Mouse (Mus musculus) MEL (cell line): ENCODE results near the gene Scg5. TPM values are rescaled to one million over a fixed set of nuclear protein-coding genes. Genes with fewer than 3 reads are reported as not detected.

Source experiments
- DNase-seq: peaks from one replicate; pipeline ENCODE4 v3.0.0; 2011; ENCODE audit warnings: low read depth, low spot score
- H3K27ac ChIP-seq: 2 replicates; pipeline ENCODE4 v1.5.1; 2012; ENCODE audit warnings: low read depth, mild to moderate bottlenecking, control low read depth, low read length, moderate library complexity; ENCODE audit not compliant: control insufficient read depth
- H3K27me3 ChIP-seq, 2 experiments: fragments of 150-350 bp in 1 of 2; sonication (generic) in 1 of 2; 2 replicates each; pipeline ENCODE4 v1.6.1; 2012; ENCODE audit warnings: low read length in 2 of 2, mild to moderate bottlenecking in 2 of 2, improper control_type of control experiment in 1 of 2, moderate library complexity in 1 of 2; ENCODE audit not compliant: insufficient read depth in 2 of 2, control insufficient read depth in 1 of 2
- H3K36me3 ChIP-seq, 2 experiments: 2 replicates each; pipeline ENCODE4 v1.6.1; 2012 to 2014; ENCODE audit warnings: low read length in 2 of 2, improper control_type of control experiment in 1 of 2, inconsistent platforms in 1 of 2, mild to moderate bottlenecking in 1 of 2; ENCODE audit not compliant: insufficient read depth in 2 of 2, control insufficient read depth in 1 of 2
- H3K4me1 ChIP-seq, 2 experiments: fragments of 150-350 bp in 1 of 2; sonication (generic) in 1 of 2; 2 replicates each; pipeline ENCODE4 v1.6.1; 2012; ENCODE audit warnings: low read length in 2 of 2, improper control_type of control experiment in 1 of 2, mild to moderate bottlenecking in 1 of 2; ENCODE audit not compliant: insufficient read depth in 2 of 2, control insufficient read depth in 1 of 2
- H3K4me3 ChIP-seq, 2 experiments: fragments of 150-350 bp in 1 of 2; sonication (generic) in 1 of 2; 2 replicates each; pipeline ENCODE4 v1.5.1; 2012; ENCODE audit warnings: low read depth in 2 of 2, low read length in 2 of 2, mild to moderate bottlenecking in 2 of 2, moderate library complexity in 2 of 2, control low read depth in 1 of 2, improper control_type of control experiment in 1 of 2; ENCODE audit not compliant: control insufficient read depth in 1 of 2, insufficient read depth in 1 of 2
- H3K79me2 ChIP-seq: 2 replicates; pipeline ENCODE4 v1.6.1; 2012; ENCODE audit warnings: mild to moderate bottlenecking, low read length, moderate library complexity; ENCODE audit not compliant: control insufficient read depth, poor library complexity, insufficient read depth
- H3K9ac ChIP-seq: 2 replicates; pipeline ENCODE4 v1.6.1; 2012; ENCODE audit warnings: low read depth, mild to moderate bottlenecking, control low read depth, low read length, moderate library complexity; ENCODE audit not compliant: control insufficient read depth, poor library complexity, severe bottlenecking
- H3K9me3 ChIP-seq: fragments of 150-350 bp; sonication (generic); replicated peaks from 2 replicates; pipeline ENCODE4 v1.6.1; 2012; ENCODE audit warnings: mild to moderate bottlenecking, low read length, improper control_type of control experiment, moderate library complexity; ENCODE audit not compliant: insufficient read depth
- CHD2 ChIP-seq: IDR thresholded peaks from 2 replicates; pipeline ENCODE4 v1.6.1; 2011; ENCODE audit warnings: low read length, improper control_type of control experiment
- CTCF ChIP-seq, 3 experiments: IDR thresholded peaks in 2 of 3; conservative IDR thresholded peaks in 1 of 3; 2 replicates each; pipeline ENCODE4 v1.5.1; 2011 to 2012; ENCODE audit warnings: low read length in 3 of 3, low read depth in 2 of 3, mild to moderate bottlenecking in 2 of 3, improper control_type of control experiment in 1 of 3, inconsistent platforms in 1 of 3, mixed read lengths in 1 of 3, moderate library complexity in 1 of 3; ENCODE audit not compliant: control insufficient read depth in 1 of 3, insufficient read depth in 1 of 3, poor library complexity in 1 of 3, severe bottlenecking in 1 of 3
- EP300 ChIP-seq, 2 experiments: IDR thresholded peaks; 2 replicates each; pipeline ENCODE4 v1.6.1; 2011; ENCODE audit warnings: improper control_type of control experiment in 2 of 2, low read length in 2 of 2, low read depth in 1 of 2, mild to moderate bottlenecking in 1 of 2
- ETS1 ChIP-seq: IDR thresholded peaks from 2 replicates; pipeline ENCODE4 v1.6.1; 2012; ENCODE audit warnings: low read depth, mild to moderate bottlenecking, inconsistent platforms, low read length, improper control_type of control experiment, moderate library complexity
- GABPA ChIP-seq: IDR thresholded peaks from 2 replicates; pipeline ENCODE4 v1.6.1; 2012; ENCODE audit warnings: low read depth, mild to moderate bottlenecking, inconsistent platforms, low read length, improper control_type of control experiment, moderate library complexity
- GATA1 ChIP-seq: IDR thresholded peaks from 2 replicates; pipeline ENCODE4 v1.6.1; 2011; ENCODE audit warnings: low read depth, low read length, improper control_type of control experiment
- HCFC1 ChIP-seq: IDR thresholded peaks from 2 replicates; pipeline ENCODE4 v1.6.1; 2012; ENCODE audit warnings: low read depth, mild to moderate bottlenecking, inconsistent platforms, low read length, improper control_type of control experiment, moderate library complexity
- KAT2A ChIP-seq: conservative IDR thresholded peaks from 2 replicates; pipeline ENCODE4 v1.6.1; 2012; ENCODE audit warnings: low read depth, low read length, improper control_type of control experiment, inconsistent platforms
- MAX ChIP-seq: IDR thresholded peaks from 2 replicates; pipeline ENCODE4 v1.6.1; 2011; ENCODE audit warnings: low read length, improper control_type of control experiment
- NELFE ChIP-seq: IDR thresholded peaks from 2 replicates; pipeline ENCODE4 v1.6.1; 2011; ENCODE audit warnings: low read depth, low read length, improper control_type of control experiment
- NRF1 ChIP-seq: IDR thresholded peaks from 2 replicates; pipeline ENCODE4 v1.6.1; 2014; ENCODE audit warnings: low read depth, mild to moderate bottlenecking, inconsistent platforms, low read length, improper control_type of control experiment, moderate library complexity; ENCODE audit not compliant: poor library complexity, insufficient read depth, severe bottlenecking
- POLR2AphosphoS2 ChIP-seq: IDR thresholded peaks from 2 replicates; pipeline ENCODE4 v1.6.1; 2011; ENCODE audit warnings: low read length, improper control_type of control experiment
- POLR2AphosphoS5 ChIP-seq: IDR thresholded peaks from 2 replicates; pipeline ENCODE4 v1.6.1; 2012; ENCODE audit warnings: low read depth, borderline replicate concordance, mild to moderate bottlenecking, inconsistent platforms, low read length, moderate library complexity, mixed read lengths
- RAD21 ChIP-seq: IDR thresholded peaks from 2 replicates; pipeline ENCODE4 v1.6.1; 2011; ENCODE audit warnings: mild to moderate bottlenecking, low read depth, low read length, improper control_type of control experiment
- SIN3A ChIP-seq: IDR thresholded peaks from 2 replicates; pipeline ENCODE4 v1.6.1; 2012; ENCODE audit warnings: low read length, improper control_type of control experiment, inconsistent platforms
- SMC3 ChIP-seq: IDR thresholded peaks from 2 replicates; pipeline ENCODE4 v1.6.1; 2011; ENCODE audit warnings: low read depth, low read length, improper control_type of control experiment
- TAL1 ChIP-seq: IDR thresholded peaks from 2 replicates; pipeline ENCODE4 v1.6.1; 2012; ENCODE audit warnings: mild to moderate bottlenecking, inconsistent platforms, low read length, moderate library complexity, mixed read lengths
- USF1 ChIP-seq: IDR thresholded peaks from 2 replicates; pipeline ENCODE4 v1.6.1; 2014; ENCODE audit warnings: low read depth, mild to moderate bottlenecking, inconsistent platforms, low read length, improper control_type of control experiment, moderate library complexity
- USF2 ChIP-seq, 2 experiments: IDR thresholded peaks; 2 replicates each; pipeline ENCODE4 v1.6.1; 2011 to 2012; ENCODE audit warnings: improper control_type of control experiment in 2 of 2, low read length in 2 of 2, borderline replicate concordance in 1 of 2, inconsistent platforms in 1 of 2, low read depth in 1 of 2, mild to moderate bottlenecking in 1 of 2; ENCODE audit not compliant: insufficient read depth in 1 of 2
- ZKSCAN1 ChIP-seq: IDR thresholded peaks from 2 replicates; pipeline ENCODE4 v1.6.1; 2012; ENCODE audit warnings: low read depth, mild to moderate bottlenecking, inconsistent platforms, low read length, improper control_type of control experiment, moderate library complexity
- polyA plus RNA-seq, 2 experiments: library from polyadenylated mRNA; stranded (reverse) in 1 of 2; unstranded in 1 of 2; fragments of >175 nt in 1 of 2; fragments of >200 nt in 1 of 2; gene quantifications; 2 replicates each; pipeline versions ENCODE4 v1.2.1 to v1.2.4; 2012; ENCODE audit warnings: low replicate concordance in 2 of 2, low read depth in 1 of 2; ENCODE audit not compliant: insufficient read length in 2 of 2, insufficient read depth in 1 of 2, missing spikeins in 1 of 2
- total RNA-seq: library from RNA; depleted of rRNA; stranded (reverse); fragments of 300-350 nt; gene quantifications from 2 replicates; pipeline ENCODE4 v1.2.3, GENCODE M21; 2012

Scg5 gene
- total and polyA plus RNA-seq, 3 experiments = 0.17 to 0.31 TPM; not detected in 1

GRCm38 (mm10) chr2:113821176-113821734 is 7.7 kb downstream of the Scg5 start:
- no peak overlapping the region for H3K9ac ChIP-seq
- H3K36me3 ChIP-seq = peaks cover 0 to 3% of the 10 kb centered on the region in 2 experiments; a peak in 1 of 4 replicates
- DNase-seq = no peak

GRCm38 (mm10) chr2:113820117-113820516 is 8.8 kb downstream of the Scg5 start:
- Histone ChIP-seq H3K9ac (no peak overlapping the region), H3K27me3 (no peaks in the 10 kb centered on the region), H3K27ac (no peak overlapping the region), H3K4me3 (no peak overlapping the region), H3K9me3 (no peaks in the 10 kb centered on the region), H3K79me2 (no peaks in the 10 kb centered on the region), H3K4me1 (no peaks in the 10 kb centered on the region), H3K36me3 (no peaks in the 10 kb centered on the region)
- no peak for TF ChIP-seq NRF1
- no peak for TF ChIP-seq KAT2A
- no peak for TF ChIP-seq POLR2AphosphoS2
- TF ChIP-seq USF1 = no peak
- no peak for TF ChIP-seq NELFE
- no peak for TF ChIP-seq GABPA
- no peak for TF ChIP-seq USF2 (IDR thresholded peaks at IDR 0.05; ENCODE audit: borderline replicate concordance in 1 of 2, insufficient read depth in 1 of 2, low read depth in 1 of 2, low read length in 2 of 2)
- no peak for TF ChIP-seq SIN3A
- DNase-seq = no peak

More at GRCm38 (mm10) chr2:113821176-113821734, 7.7 kb downstream of the Scg5 start:
- Histone ChIP-seq H3K27me3 (no peaks in the 10 kb centered on the region), H3K9me3 (no peaks in the 10 kb centered on the region), H3K4me3 (no peak overlapping the region), H3K79me2 (no peaks in the 10 kb centered on the region), H3K27ac (no peak overlapping the region), H3K4me1 (peaks cover 0 to 5% of the 10 kb centered on the region in 2 experiments; a peak in 3 of 4 replicates)
- TF ChIP-seq SMC3 = no peak
- TF ChIP-seq CTCF (IDR thresholded peaks at IDR 0.05 in 2 of 3, conservative IDR thresholded peaks at IDR 0.05 in 1 of 3; ENCODE audit: control insufficient read depth in 1 of 3, insufficient read depth in 1 of 3, low read depth in 2 of 3, low read length in 3 of 3, poor library complexity in 1 of 3, severe bottlenecking in 1 of 3) = no peak
- no peak for TF ChIP-seq GATA1
- no peak for TF ChIP-seq EP300 (IDR thresholded peaks at IDR 0.05; ENCODE audit: low read depth in 1 of 2, low read length in 2 of 2)
- no peak for TF ChIP-seq CHD2
- no peak for TF ChIP-seq ETS1
- TF ChIP-seq NELFE = no peak
- TF ChIP-seq POLR2AphosphoS5 = no peak
- no peak for TF ChIP-seq USF1
- no peak for TF ChIP-seq SIN3A
- TF ChIP-seq GABPA = no peak
- TF ChIP-seq KAT2A = no peak
- TF ChIP-seq HCFC1 = no peak
- TF ChIP-seq USF2 (IDR thresholded peaks at IDR 0.05; ENCODE audit: borderline replicate concordance in 1 of 2, insufficient read depth in 1 of 2, low read depth in 1 of 2, low read length in 2 of 2) = no peak
- TF ChIP-seq MAX = no peak
- no peak for TF ChIP-seq TAL1
- TF ChIP-seq RAD21 = no peak
- no peak for TF ChIP-seq POLR2AphosphoS2
- TF ChIP-seq ZKSCAN1 = no peak
